Mouse (Mus musculus) olfactory bulb, adult 2 months (tissue): ENCODE measurements around the gene Zfp385a.

Experiments used
- CTCF ChIP-seq: fragments of 200-500 bp; IDR thresholded peaks from 2 replicates; pipeline ENCODE4 v1.5.1; 2012; ENCODE audit warnings: low read depth, mild to moderate bottlenecking, low read length, moderate library complexity; ENCODE audit not compliant: insufficient read depth
- POLR2A ChIP-seq: fragments of 200-500 bp; IDR thresholded peaks from 2 replicates; pipeline ENCODE4 v1.6.1; 2012; ENCODE audit warnings: mild to moderate bottlenecking, low read depth, low read length, moderate library complexity; ENCODE audit not compliant: insufficient read depth

DNA sequence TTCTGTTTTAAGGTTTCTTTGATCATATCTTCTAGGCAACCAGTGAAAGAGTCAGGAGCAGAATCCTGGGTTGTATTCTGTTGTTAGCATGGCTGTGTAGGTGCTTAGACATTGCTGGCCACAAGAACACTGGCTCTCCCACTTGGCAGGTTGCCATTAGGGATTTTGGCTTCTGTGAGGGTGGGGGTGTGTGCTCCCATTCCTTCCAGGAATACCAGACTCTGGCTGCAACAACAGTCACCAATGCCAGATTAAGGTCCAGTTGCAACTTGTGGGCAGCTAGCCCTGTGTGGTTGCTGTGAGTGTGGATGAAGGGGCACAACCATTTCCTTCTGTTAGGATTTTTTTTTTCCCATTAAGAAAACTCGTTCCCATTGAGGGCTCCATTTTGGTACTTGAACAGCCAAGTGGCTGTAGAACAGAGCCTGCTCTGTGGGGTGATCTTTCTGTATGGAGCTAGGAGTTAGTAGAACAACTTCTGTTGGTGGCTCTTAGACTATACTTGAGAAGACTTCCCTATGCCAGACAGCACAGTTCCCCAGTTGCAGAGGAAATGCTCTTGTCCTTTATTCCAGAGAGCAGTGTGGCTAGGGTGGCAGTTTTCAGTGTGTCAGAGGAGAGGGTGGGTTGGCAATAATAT, 54.0 kb downstream of the Zfp385a start:
- no peak for TF ChIP-seq CTCF
- TF ChIP-seq POLR2A, result no peak
